8 mouse cellular contexts compared by ENCODE assay signal in the genomic region with DNA sequence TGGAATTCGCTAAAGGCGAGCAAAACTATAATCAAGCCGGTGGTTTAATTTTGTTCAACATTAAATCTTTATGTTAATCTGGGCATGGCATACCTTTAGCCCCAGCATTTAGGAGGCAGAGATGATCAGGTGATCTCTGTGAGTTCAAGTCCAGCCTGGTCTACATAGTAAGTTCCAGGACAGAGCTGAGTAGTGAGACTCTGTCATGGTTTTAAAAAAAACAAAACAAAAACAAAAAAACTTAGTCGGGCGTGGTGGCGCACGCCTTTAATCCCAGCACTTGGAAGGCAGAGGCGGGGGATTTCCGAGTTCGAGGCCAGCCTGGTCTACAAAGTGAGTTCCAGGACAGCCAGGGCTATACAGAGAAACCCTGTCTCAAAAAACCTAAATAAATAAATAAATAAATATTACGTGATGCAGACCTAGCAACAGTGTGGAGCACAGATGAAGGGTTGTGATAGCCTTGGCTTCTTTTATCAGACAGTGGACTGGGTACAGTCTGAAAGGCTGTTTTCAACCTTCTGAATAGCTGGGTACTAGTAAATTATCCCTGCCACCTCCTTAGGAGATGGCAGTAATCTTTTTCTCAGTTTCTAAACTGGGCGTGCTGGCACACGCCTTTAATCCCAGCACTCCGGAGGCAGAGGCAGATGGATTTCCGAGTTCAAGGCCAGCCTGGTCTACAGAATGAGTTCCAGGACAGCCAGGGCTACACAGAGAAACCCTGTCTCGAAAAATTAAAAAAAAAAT. TPM values are rescaled to one million over a fixed set of nuclear protein-coding genes. Genes with fewer than 3 reads are reported as not detected.
DNase-seq lines count a peak whose midpoint lies in the region; ATAC-seq and TF ChIP-seq lines count a peak whose summit lies in the region.
"Not testable (repeated sequence)": the region's sequence is repeated elsewhere in the genome, so short reads cannot be mapped to it uniquely, and the experiment has no call there.

No protein-coding gene starts in this region.

- not testable (repeated sequence) for H3K27ac ChIP-seq in forebrain, embryonic 12.5 days; liver, embryonic 11.5 days (ENCODE audit: low read depth, low read length); midbrain, embryonic 11.5 days (ENCODE audit: low read depth, low read length); stomach, embryonic 14.5 days (ENCODE audit: low read length)
- peak overlapping the region; percentile 99 for H3K27ac ChIP-seq in heart, postnatal 0 days (ENCODE audit: low read depth)

- not testable (repeated sequence) for TF ChIP-seq CTCF in C2C12 (IDR thresholded peaks at IDR 0.05; ENCODE audit: control insufficient read depth, insufficient read depth, insufficient read length); heart, postnatal 0 days (IDR thresholded peaks at IDR 0.05; ENCODE audit: low read depth)

- WGBS in forebrain, embryonic 12.5 days, result 79% methylated on average over 16 of the region's 16 CpGs
- WGBS in heart, postnatal 0 days, result 71% methylated on average over 16 of the region's 16 CpGs
- WGBS in liver, embryonic 11.5 days, result 67% methylated on average over 16 of the region's 16 CpGs
- WGBS in midbrain, embryonic 11.5 days, result 77% methylated on average over 16 of the region's 16 CpGs
- WGBS in stomach, embryonic 14.5 days, result 74% methylated on average over 16 of the region's 16 CpGs

- H3K4me2 ChIP-seq in forebrain, embryonic 12.5 days, result peak overlapping the region; percentile 66
- peak overlapping the region; percentile 66 for H3K4me2 ChIP-seq in heart, postnatal 0 days (ENCODE audit: low read depth, low read length)
- H3K4me2 ChIP-seq in liver, embryonic 11.5 days, result peak overlapping the region; percentile 71
- peak overlapping the region; percentile 56 for H3K4me2 ChIP-seq in midbrain, embryonic 11.5 days
- peak overlapping the region; percentile 50 for H3K4me2 ChIP-seq in stomach, embryonic 14.5 days (replicated peaks; ENCODE audit: low read depth, low read length)

- not testable (repeated sequence) for H3K27me3 ChIP-seq in C2C12 (ENCODE audit: control insufficient read depth, insufficient read depth, insufficient read length); forebrain, embryonic 12.5 days; heart, postnatal 0 days (ENCODE audit: control insufficient read depth, insufficient read depth, low read length); liver, embryonic 11.5 days (replicated peaks; ENCODE audit: control insufficient read depth, insufficient read depth, low read length); midbrain, embryonic 11.5 days (ENCODE audit: control insufficient read depth, insufficient read depth, low read length); stomach, embryonic 14.5 days (ENCODE audit: control insufficient read depth, insufficient read depth, low read length)

- H3K4me3 ChIP-seq in C2C12 (ENCODE audit: insufficient read depth, poor library complexity, severe bottlenecking), result peak overlapping the region; percentile 57
- H3K4me3 ChIP-seq in forebrain, embryonic 12.5 days (replicated peaks), result peak overlapping the region; percentile 90
- peak overlapping the region; percentile 90 for H3K4me3 ChIP-seq in heart, postnatal 0 days (ENCODE audit: low read depth, low read length)
- peak overlapping the region; percentile 82 for H3K4me3 ChIP-seq in liver, embryonic 11.5 days (ENCODE audit: low read depth, low read length)
- H3K4me3 ChIP-seq in midbrain, embryonic 11.5 days (ENCODE audit: low read depth, low read length), result peak overlapping the region; percentile 90
- H3K4me3 ChIP-seq in stomach, embryonic 14.5 days (ENCODE audit: low read depth, low read length), result peak overlapping the region; percentile 76

- not testable (repeated sequence) for H3K9me3 ChIP-seq in forebrain, embryonic 12.5 days; heart, postnatal 0 days (replicated peaks; ENCODE audit: control insufficient read depth, low read length); liver, embryonic 11.5 days (ENCODE audit: control insufficient read depth, low read length); midbrain, embryonic 11.5 days (ENCODE audit: control insufficient read depth, low read length); stomach, embryonic 14.5 days (ENCODE audit: control insufficient read depth, low read depth, low read length)

- not testable (repeated sequence) for TF ChIP-seq EP300 in heart, postnatal 0 days (IDR thresholded peaks at IDR 0.05; ENCODE audit: low read depth)

- peaks cover 19% of the 10 kb centered on the region for H3K79me2 ChIP-seq in C2C12 (ENCODE audit: control insufficient read depth, insufficient read depth)

- peak overlapping the region; percentile 80 for H3K9ac ChIP-seq in forebrain, embryonic 12.5 days
- peak overlapping the region; percentile 72; the same call in 1 of the 2 replicates for H3K9ac ChIP-seq in heart, postnatal 0 days (replicated peaks; ENCODE audit: low read depth, low read length)
- H3K9ac ChIP-seq in liver, embryonic 11.5 days (ENCODE audit: low read depth, low read length), result peak overlapping the region; percentile 74
- peak overlapping the region; percentile 74; the same call in 1 of the 2 replicates for H3K9ac ChIP-seq in midbrain, embryonic 11.5 days (ENCODE audit: low read length)
- H3K9ac ChIP-seq in stomach, embryonic 14.5 days (replicated peaks; ENCODE audit: low read depth, low read length), result peak overlapping the region; percentile 57; the same call in 1 of the 2 replicates

- H3ac ChIP-seq in C2C12 (ENCODE audit: control insufficient read depth, insufficient read length, low read depth), result not testable (repeated sequence)

- DNase-seq in cerebellum, adult 11-12 months, result peak; percentile 47
- DNase-seq in heart, postnatal 0 days (ENCODE audit: low spot score); liver, embryonic 11.5 days (ENCODE audit: low spot score): not testable (repeated sequence)
- DNase-seq in kidney, adult 9 months, result peak; percentile 27
- DNase-seq in midbrain, embryonic 11.5 days (ENCODE audit: low spot score, missing footprints), result peak; percentile 78

- H3K4me1 ChIP-seq in forebrain, embryonic 12.5 days, result peaks cover 18% of the 10 kb centered on the region
- H3K4me1 ChIP-seq in heart, postnatal 0 days (ENCODE audit: control insufficient read depth, insufficient read depth); midbrain, embryonic 11.5 days (ENCODE audit: control insufficient read depth, insufficient read depth, low read length); stomach, embryonic 14.5 days (ENCODE audit: control insufficient read depth, insufficient read depth, low read length): not testable (repeated sequence)
- peaks cover 17% of the 10 kb centered on the region for H3K4me1 ChIP-seq in liver, embryonic 11.5 days (replicated peaks; ENCODE audit: control insufficient read depth, insufficient read depth, low read length)

- peaks cover 19% of the 10 kb centered on the region for H3K36me3 ChIP-seq in C2C12 (ENCODE audit: control insufficient read depth, insufficient read depth)
- H3K36me3 ChIP-seq in forebrain, embryonic 12.5 days (replicated peaks), result peaks cover 25% of the 10 kb centered on the region
- peaks cover 31% of the 10 kb centered on the region for H3K36me3 ChIP-seq in heart, postnatal 0 days (replicated peaks; ENCODE audit: control insufficient read depth, insufficient read depth, low read length)
- peaks cover 11% of the 10 kb centered on the region; the same call in 1 of the 2 replicates for H3K36me3 ChIP-seq in liver, embryonic 11.5 days (ENCODE audit: control insufficient read depth, insufficient read depth, low read length)
- H3K36me3 ChIP-seq in midbrain, embryonic 11.5 days (ENCODE audit: control insufficient read depth, insufficient read depth, low read length), result not testable (repeated sequence)
- H3K36me3 ChIP-seq in stomach, embryonic 14.5 days (ENCODE audit: control insufficient read depth, insufficient read depth, low read length), result peaks cover 22% of the 10 kb centered on the region

- not testable (repeated sequence) for ATAC-seq in forebrain, embryonic 12.5 days (ENCODE audit: low FRiP score); heart, postnatal 0 days (ENCODE audit: insufficient read depth, low read depth); liver, embryonic 11.5 days (replicated peaks; ENCODE audit: low FRiP score); midbrain, embryonic 11.5 days (ENCODE audit: low FRiP score); stomach, embryonic 14.5 days (ENCODE audit: insufficient number of reproducible peaks, insufficient read depth, low FRiP score, low read depth)

- H3K79me3 ChIP-seq in C2C12 (ENCODE audit: low read depth), result not testable (repeated sequence)

RNA-seq across cellular contexts. Expression of a gene that starts 1.5 kb away (rescaled TPM):
- 18.6 TPM for polyA plus RNA-seq in C2C12 (2012; fragmentation: generic; extraction: Trizol)
- polyA plus RNA-seq in forebrain, embryonic 12.5 days (2016; fragmentation: Nextera tagmentation; extraction: Ambion mirVana), result 36.4 and 39.2 TPM in 2 replicates
- 20.4 and 25.6 TPM in 2 replicates for total RNA-seq in heart, postnatal 0 days (2014; rRNA removed; ENCODE audit: low replicate concordance)
- polyA plus RNA-seq in heart, postnatal 0 days (2015; fragmentation: Nextera tagmentation; extraction: Ambion mirVana), result 19.5 and 21.3 TPM in 2 replicates
- 26.6 and 29.1 TPM in 2 replicates for polyA plus RNA-seq in liver, embryonic 11.5 days (2014; fragmentation: Nextera tagmentation; extraction: Ambion mirVana)
- polyA plus RNA-seq in midbrain, embryonic 11.5 days (2014; fragmentation: Nextera tagmentation; extraction: Ambion mirVana), result 36.8 and 38.8 TPM in 2 replicates
- polyA plus RNA-seq in stomach, embryonic 14.5 days (2014; fragmentation: Nextera tagmentation; extraction: Ambion mirVana), result 33.5 and 36.0 TPM in 2 replicates

RNA-seq across cellular contexts. Expression of a gene that starts 43.7 kb away (rescaled TPM):
- not detected for polyA plus RNA-seq in C2C12 (2012; fragmentation: generic; extraction: Trizol)
- 6.6 and 10.1 TPM in 2 replicates for polyA plus RNA-seq in forebrain, embryonic 12.5 days (2016; fragmentation: Nextera tagmentation; extraction: Ambion mirVana)
- total RNA-seq in heart, postnatal 0 days (2014; rRNA removed; ENCODE audit: low replicate concordance), result 3.4 and 5.1 TPM in 2 replicates
- 2.7 and 2.8 TPM in 2 replicates for polyA plus RNA-seq in heart, postnatal 0 days (2015; fragmentation: Nextera tagmentation; extraction: Ambion mirVana)
- polyA plus RNA-seq in liver, embryonic 11.5 days (2014; fragmentation: Nextera tagmentation; extraction: Ambion mirVana), result 9.8 and 11.2 TPM in 2 replicates
- 8.7 and 10.3 TPM in 2 replicates for polyA plus RNA-seq in midbrain, embryonic 11.5 days (2014; fragmentation: Nextera tagmentation; extraction: Ambion mirVana)
- 18.7 and 21.0 TPM in 2 replicates for polyA plus RNA-seq in stomach, embryonic 14.5 days (2014; fragmentation: Nextera tagmentation; extraction: Ambion mirVana)
